ENCODE assay signal across 7 mouse cellular contexts in genomic region chr4:9136188-9136569, GRCm38 (mm10).
A peak's percentile ranks its signal among the peaks of the same experiment; 100 is the strongest.
DNase-seq lines count a peak whose midpoint lies in the region; ATAC-seq and TF ChIP-seq lines count a peak whose summit lies in the region.

No protein-coding gene starts in this region.

- no peaks in the 10 kb centered on the region for H3K9me3 ChIP-seq in lung, postnatal 0 days (ENCODE audit: low read length)
- no peaks in the 10 kb centered on the region for H3K9me3 ChIP-seq in embryonic facial prominence, embryonic 15.5 days (replicated peaks)
- H3K9me3 ChIP-seq in hindbrain, postnatal 0 days (ENCODE audit: low read length), result no peaks in the 10 kb centered on the region
- no peaks in the 10 kb centered on the region for H3K9me3 ChIP-seq in midbrain, embryonic 13.5 days

- TF ChIP-seq CTCF in lung, postnatal 0 days (IDR thresholded peaks at IDR 0.05), result no peak
- no peak for TF ChIP-seq CTCF in lung, adult 2 months (IDR thresholded peaks at IDR 0.05; ENCODE audit: insufficient read depth, low read length)
- TF ChIP-seq CTCF in hindbrain, postnatal 0 days (IDR thresholded peaks at IDR 0.05; ENCODE audit: low read depth), result no peak

- H3K36me3 ChIP-seq in lung, postnatal 0 days (ENCODE audit: insufficient read depth, low read length), result no peaks in the 10 kb centered on the region
- H3K36me3 ChIP-seq in embryonic facial prominence, embryonic 15.5 days, result no peaks in the 10 kb centered on the region
- H3K36me3 ChIP-seq in hindbrain, postnatal 0 days (ENCODE audit: insufficient read depth, low read length), result no peaks in the 10 kb centered on the region
- H3K36me3 ChIP-seq in midbrain, embryonic 13.5 days, result no peaks in the 10 kb centered on the region

- H3K27me3 ChIP-seq in lung, postnatal 0 days (replicated peaks; ENCODE audit: insufficient read depth, low read length), result no peaks in the 10 kb centered on the region
- H3K27me3 ChIP-seq in embryonic facial prominence, embryonic 15.5 days, result peaks cover 3% of the 10 kb centered on the region; the same call in 1 of the 2 replicates
- no peaks in the 10 kb centered on the region for H3K27me3 ChIP-seq in hindbrain, postnatal 0 days (ENCODE audit: insufficient read depth, low read length)
- H3K27me3 ChIP-seq in midbrain, embryonic 13.5 days, result no peaks in the 10 kb centered on the region

- TF ChIP-seq EP300 in lung, postnatal 0 days (IDR thresholded peaks at IDR 0.05), result no peak

- H3K27ac ChIP-seq in lung, postnatal 0 days (ENCODE audit: low read length), result no peak overlapping the region
- no peak overlapping the region for H3K27ac ChIP-seq in brown adipose tissue, adult 24 weeks (replicated peaks; ENCODE audit: low read depth, low read length)
- no peak overlapping the region for H3K27ac ChIP-seq in embryonic facial prominence, embryonic 15.5 days (replicated peaks)
- peak overlapping the region; percentile 82 for H3K27ac ChIP-seq in hindbrain, postnatal 0 days
- H3K27ac ChIP-seq in midbrain, embryonic 13.5 days, result peak overlapping the region; percentile 88

- peak overlapping the region; percentile 12 for H3K4me3 ChIP-seq in lung, postnatal 0 days (ENCODE audit: low read depth, low read length)
- no peak overlapping the region for H3K4me3 ChIP-seq in lung, adult 2 months (replicated peaks; ENCODE audit: extremely low read depth, low read depth, low read length)
- H3K4me3 ChIP-seq in brown adipose tissue, adult 24 weeks (ENCODE audit: insufficient read depth, low read depth, low read length), result peak overlapping the region; percentile 24
- H3K4me3 ChIP-seq in embryonic facial prominence, embryonic 15.5 days (replicated peaks), result peak overlapping the region; percentile 35
- peak overlapping the region; percentile 15; the same call in 1 of the 2 replicates for H3K4me3 ChIP-seq in hindbrain, postnatal 0 days (ENCODE audit: low read length)
- H3K4me3 ChIP-seq in midbrain, embryonic 13.5 days (replicated peaks), result peak overlapping the region; percentile 29

- no peaks in the 10 kb centered on the region for H3K4me1 ChIP-seq in lung, postnatal 0 days (ENCODE audit: insufficient read depth, low read depth, low read length)
- no peaks in the 10 kb centered on the region for H3K4me1 ChIP-seq in lung, adult 2 months (ENCODE audit: control insufficient read depth, insufficient read depth, low read length)
- H3K4me1 ChIP-seq in brown adipose tissue, adult 24 weeks (ENCODE audit: control insufficient read depth, insufficient read depth, insufficient read length, low read length), result no peaks in the 10 kb centered on the region
- H3K4me1 ChIP-seq in embryonic facial prominence, embryonic 15.5 days, result peaks cover 9% of the 10 kb centered on the region; the same call in 1 of the 2 replicates
- peaks cover 6% of the 10 kb centered on the region for H3K4me1 ChIP-seq in hindbrain, postnatal 0 days (ENCODE audit: insufficient read depth, low read length)
- H3K4me1 ChIP-seq in midbrain, embryonic 13.5 days (replicated peaks), result peaks cover 19% of the 10 kb centered on the region

- H3K4me2 ChIP-seq in lung, postnatal 0 days (replicated peaks; ENCODE audit: low read depth, low read length), result peak overlapping the region; percentile 44
- peak overlapping the region; percentile 69 for H3K4me2 ChIP-seq in embryonic facial prominence, embryonic 15.5 days (replicated peaks)
- H3K4me2 ChIP-seq in hindbrain, postnatal 0 days (ENCODE audit: low read depth, low read length), result peak overlapping the region; percentile 55
- peak overlapping the region; percentile 55 for H3K4me2 ChIP-seq in midbrain, embryonic 13.5 days (replicated peaks)

- no peak for TF ChIP-seq POLR2A in lung, adult 2 months (IDR thresholded peaks at IDR 0.05; ENCODE audit: borderline replicate concordance, extremely low read depth, low read depth, low read length)

- WGBS in lung, postnatal 0 days, result 19% methylated on average over 10 of the region's 10 CpGs
- 18% methylated on average over 10 of the region's 10 CpGs for WGBS in lung, adult 2 months
- WGBS in embryonic facial prominence, embryonic 15.5 days, result 11% methylated on average over 10 of the region's 10 CpGs
- 6% methylated on average over 10 of the region's 10 CpGs for WGBS in hindbrain, postnatal 0 days
- WGBS in midbrain, embryonic 13.5 days, result 3% methylated on average over 10 of the region's 10 CpGs

- peak; percentile 36 for DNase-seq in lung, postnatal 0 days (ENCODE audit: low spot score)
- no peak for DNase-seq in lung, adult 2 months
- peak; percentile 72 for DNase-seq in hindbrain, postnatal 0 days (ENCODE audit: low spot score)
- DNase-seq in retina, embryonic 14.5 days (ENCODE audit: low spot score), result no peak

- no peak overlapping the region for H3K9ac ChIP-seq in lung, postnatal 0 days (replicated peaks; ENCODE audit: low read depth)
- no peak overlapping the region for H3K9ac ChIP-seq in embryonic facial prominence, embryonic 15.5 days
- H3K9ac ChIP-seq in hindbrain, postnatal 0 days (replicated peaks; ENCODE audit: low read length), result peak overlapping the region; percentile 49
- peak overlapping the region; percentile 60 for H3K9ac ChIP-seq in midbrain, embryonic 13.5 days (replicated peaks)

- peak; percentile 45 for ATAC-seq in lung, postnatal 0 days
- ATAC-seq in embryonic facial prominence, embryonic 15.5 days (ENCODE audit: insufficient number of reproducible peaks, low FRiP score, low TSS enrichment, low read depth), result peak; percentile 26; the same call in 1 of the 2 replicates
- peak; percentile 85 for ATAC-seq in hindbrain, postnatal 0 days
- ATAC-seq in midbrain, embryonic 13.5 days, result peak; percentile 89

Comparison
In these comparisons a context has a peak if more than half of its experiments do, and no peak if none do; other contexts are left out.
1. DNase-seq: peak in lung, postnatal 0 days (single experiment) and hindbrain, postnatal 0 days (single experiment); none in lung, adult 2 months (single experiment) and retina, embryonic 14.5 days (single experiment).
2. ATAC-seq: peak in every context shown above with its lines; median percentile 89 in midbrain, embryonic 13.5 days; 85 in hindbrain, postnatal 0 days; 45 in lung, postnatal 0 days; 26 in embryonic facial prominence, embryonic 15.5 days.
3. H3K27ac ChIP-seq: peak in hindbrain, postnatal 0 days (single experiment) and midbrain, embryonic 13.5 days (single experiment); none in lung, postnatal 0 days (single experiment), brown adipose tissue, adult 24 weeks (single experiment) and embryonic facial prominence, embryonic 15.5 days (single experiment).
4. H3K9ac ChIP-seq: peak in hindbrain, postnatal 0 days (single experiment) and midbrain, embryonic 13.5 days (single experiment); none in lung, postnatal 0 days (single experiment) and embryonic facial prominence, embryonic 15.5 days (single experiment).
5. Peak in every context shown above with its lines, with median percentiles within 50 percentile points of each other: H3K4me2 ChIP-seq.